Mouse (Mus musculus): ENCODE results near the gene Mpl. TPM values are rescaled to one million over a fixed set of nuclear protein-coding genes. Genes with fewer than 3 reads are reported as not detected.

Gene Mpl
- polyA plus RNA-seq, 1 experiment from 2014 or later: 3.7 TPM

DNA sequence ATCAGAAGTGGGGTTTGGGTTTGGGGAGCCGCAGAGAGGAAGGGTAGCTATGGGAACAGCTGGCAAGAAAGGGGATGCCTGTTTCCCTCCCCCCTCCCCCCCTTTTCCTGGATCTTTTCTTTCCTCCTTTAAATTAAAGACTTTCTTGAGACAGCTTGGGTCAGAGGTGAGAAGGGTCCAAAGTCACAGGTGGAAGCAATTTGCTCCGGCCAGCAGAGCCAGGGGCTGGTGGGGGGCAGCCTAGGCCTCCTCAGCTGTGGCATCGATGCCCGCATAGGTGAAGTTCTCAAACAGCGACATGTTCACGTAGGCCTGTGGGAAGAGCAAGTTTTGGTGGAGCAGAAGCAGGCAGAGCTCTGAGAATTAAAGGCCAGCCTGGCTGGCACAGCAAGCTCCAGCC lies 14.0 kb upstream of the Mpl start:
- no peaks in the 10 kb centered on the region for H3K4me1 ChIP-seq (ENCODE audit: control insufficient read depth, insufficient read depth, low read length)
- ATAC-seq (replicated peaks; ENCODE audit: insufficient number of reproducible peaks, low FRiP score, low TSS enrichment): no peak
- no peaks in the 10 kb centered on the region for H3K36me3 ChIP-seq (ENCODE audit: control insufficient read depth, insufficient read depth, low read length)
- WGBS (ENCODE audit: insufficient replicate concordance): 86% methylated on average over 6 of the region's 6 CpGs
- no peak overlapping the region for H3K4me3 ChIP-seq (ENCODE audit: low read depth, low read length)
- no peaks in the 10 kb centered on the region for H3K27me3 ChIP-seq (ENCODE audit: control insufficient read depth, insufficient read depth, low read length)
- H3K4me2 ChIP-seq: no peak overlapping the region
- no peak overlapping the region for H3K27ac ChIP-seq (ENCODE audit: low read depth, low read length)
- H3K9me3 ChIP-seq (replicated peaks; ENCODE audit: control insufficient read depth, low read length): no peaks in the 10 kb centered on the region
- H3K9ac ChIP-seq (ENCODE audit: low read depth, low read length): no peak overlapping the region

DNA sequence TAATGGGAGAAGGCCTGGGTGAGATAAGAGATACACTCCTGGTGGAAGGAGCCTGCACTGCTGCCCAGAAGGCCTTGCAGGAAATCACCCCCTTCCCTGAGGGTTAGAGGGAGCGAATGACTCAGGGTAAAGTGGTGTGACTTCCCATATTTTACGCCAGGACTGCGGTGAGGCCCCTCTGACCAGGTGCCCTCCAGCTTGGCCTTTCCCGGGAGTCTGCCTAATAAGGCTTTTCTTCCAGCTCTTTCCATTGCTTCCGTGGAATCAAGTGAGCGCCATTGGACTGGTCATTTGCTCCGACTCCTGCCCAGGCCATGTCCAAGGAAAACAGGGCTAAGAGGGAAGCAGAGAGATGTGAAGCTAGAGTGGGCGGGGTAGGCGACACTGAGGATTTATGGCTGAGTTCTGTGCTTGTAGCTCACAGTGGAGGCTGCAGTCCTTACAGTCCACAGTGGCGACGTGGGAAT lies 8.4 kb upstream of the Mpl start:
- Histone ChIP-seq H3K36me3 (ENCODE audit: control insufficient read depth, insufficient read depth, low read length) (no peaks in the 10 kb centered on the region), H3K4me3 (ENCODE audit: low read depth, low read length) (no peak overlapping the region), H3K9ac (ENCODE audit: low read depth, low read length) (no peak overlapping the region), H3K9me3 (replicated peaks; ENCODE audit: control insufficient read depth, low read length) (no peaks in the 10 kb centered on the region), H3K27ac (ENCODE audit: low read depth, low read length) (peak overlapping the region; percentile 62; the same call in 1 of the 2 replicates), H3K4me2 (no peak overlapping the region), H3K27me3 (ENCODE audit: control insufficient read depth, insufficient read depth, low read length) (no peaks in the 10 kb centered on the region), H3K4me1 (ENCODE audit: control insufficient read depth, insufficient read depth, low read length) (no peaks in the 10 kb centered on the region)
- no peak; the same call in 1 of the 2 replicates for ATAC-seq (replicated peaks; ENCODE audit: insufficient number of reproducible peaks, low FRiP score, low TSS enrichment)
- 32% methylated on average over 11 of the region's 11 CpGs for WGBS (ENCODE audit: insufficient replicate concordance)

DNA sequence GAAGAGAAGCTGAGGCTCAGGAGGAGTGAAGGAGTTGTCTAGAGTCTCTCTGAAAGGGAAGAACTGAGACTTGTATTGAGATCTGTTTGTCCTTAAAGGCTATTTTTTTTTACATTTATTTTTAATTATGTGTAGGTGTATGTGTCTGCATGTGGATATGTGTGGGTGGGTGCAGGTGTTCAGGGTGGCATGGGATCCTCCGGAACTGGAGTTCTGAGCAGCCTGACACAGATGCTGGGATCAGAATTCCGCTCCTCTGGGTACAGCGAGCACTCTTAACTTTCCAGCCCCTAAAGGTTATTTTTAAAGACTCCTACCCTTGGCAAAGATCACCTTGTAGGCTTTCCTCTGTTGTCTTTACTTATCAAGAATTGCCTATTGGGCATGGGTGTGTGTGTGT lies 7.6 kb upstream of the Mpl start:
- Histone ChIP-seq H3K4me1 (ENCODE audit: control insufficient read depth, insufficient read depth, low read length) (no peaks in the 10 kb centered on the region), H3K27me3 (ENCODE audit: control insufficient read depth, insufficient read depth, low read length) (no peaks in the 10 kb centered on the region), H3K36me3 (ENCODE audit: control insufficient read depth, insufficient read depth, low read length) (no peaks in the 10 kb centered on the region), H3K4me2 (no peak overlapping the region), H3K27ac (ENCODE audit: low read depth, low read length) (no peak overlapping the region), H3K9me3 (replicated peaks; ENCODE audit: control insufficient read depth, low read length) (no peaks in the 10 kb centered on the region), H3K9ac (ENCODE audit: low read depth, low read length) (no peak overlapping the region), H3K4me3 (ENCODE audit: low read depth, low read length) (no peak overlapping the region)
- WGBS (ENCODE audit: insufficient replicate concordance): 70% methylated on average over 3 of the region's 3 CpGs
- no peak for ATAC-seq (replicated peaks; ENCODE audit: insufficient number of reproducible peaks, low FRiP score, low TSS enrichment)

DNA sequence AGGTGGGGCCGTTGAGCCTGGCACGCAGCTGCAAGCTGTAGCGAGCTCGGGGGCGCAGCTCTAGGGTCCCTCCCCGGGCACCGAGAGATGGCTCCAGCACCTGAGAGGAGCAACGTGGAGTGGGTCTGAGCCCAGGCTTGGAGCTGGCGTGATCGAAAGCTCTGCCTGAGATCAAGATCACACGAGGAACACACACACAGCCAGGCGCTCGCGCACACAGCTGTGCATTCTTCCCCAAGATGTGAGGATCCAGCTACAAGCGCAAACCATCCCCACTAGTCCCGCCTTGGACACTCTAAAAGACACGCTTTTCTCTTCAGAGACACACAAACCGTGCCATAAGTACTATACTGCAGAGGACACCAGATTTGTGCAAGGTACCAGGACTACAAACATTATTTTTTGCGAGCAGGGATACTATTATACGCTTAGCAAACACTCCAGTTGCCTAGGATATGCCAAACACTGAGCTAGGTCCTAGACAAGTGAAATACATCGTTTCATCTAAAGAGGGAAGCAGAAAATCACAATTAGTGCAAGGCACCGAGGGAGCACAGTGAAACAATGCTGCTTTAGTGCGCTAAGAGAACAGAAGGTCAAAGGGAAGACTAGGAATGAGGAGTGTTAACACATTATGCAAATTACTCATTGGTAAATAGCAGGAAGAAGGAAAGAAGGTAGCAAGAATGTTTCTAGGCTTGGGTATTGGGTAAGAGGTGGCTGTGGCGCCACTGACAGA lies 10.7 kb downstream of the Mpl start:
- Histone ChIP-seq H3K4me1 (ENCODE audit: control insufficient read depth, insufficient read depth, low read length) (peaks cover 7% of the 10 kb centered on the region; the same call in 1 of the 2 replicates), H3K36me3 (ENCODE audit: control insufficient read depth, insufficient read depth, low read length) (no peaks in the 10 kb centered on the region), H3K9me3 (replicated peaks; ENCODE audit: control insufficient read depth, low read length) (no peaks in the 10 kb centered on the region), H3K4me3 (ENCODE audit: low read depth, low read length) (peak overlapping the region; percentile 26), H3K27me3 (ENCODE audit: control insufficient read depth, insufficient read depth, low read length) (no peaks in the 10 kb centered on the region), H3K9ac (ENCODE audit: low read depth, low read length) (peak overlapping the region; percentile 40), H3K4me2 (peak overlapping the region; percentile 61), H3K27ac (ENCODE audit: low read depth, low read length) (no peak overlapping the region)
- peak; percentile 24; the same call in 1 of the 2 replicates for ATAC-seq (replicated peaks; ENCODE audit: insufficient number of reproducible peaks, low FRiP score, low TSS enrichment)
- 33% methylated on average over 24 of the region's 24 CpGs for WGBS (ENCODE audit: insufficient replicate concordance)

DNA sequence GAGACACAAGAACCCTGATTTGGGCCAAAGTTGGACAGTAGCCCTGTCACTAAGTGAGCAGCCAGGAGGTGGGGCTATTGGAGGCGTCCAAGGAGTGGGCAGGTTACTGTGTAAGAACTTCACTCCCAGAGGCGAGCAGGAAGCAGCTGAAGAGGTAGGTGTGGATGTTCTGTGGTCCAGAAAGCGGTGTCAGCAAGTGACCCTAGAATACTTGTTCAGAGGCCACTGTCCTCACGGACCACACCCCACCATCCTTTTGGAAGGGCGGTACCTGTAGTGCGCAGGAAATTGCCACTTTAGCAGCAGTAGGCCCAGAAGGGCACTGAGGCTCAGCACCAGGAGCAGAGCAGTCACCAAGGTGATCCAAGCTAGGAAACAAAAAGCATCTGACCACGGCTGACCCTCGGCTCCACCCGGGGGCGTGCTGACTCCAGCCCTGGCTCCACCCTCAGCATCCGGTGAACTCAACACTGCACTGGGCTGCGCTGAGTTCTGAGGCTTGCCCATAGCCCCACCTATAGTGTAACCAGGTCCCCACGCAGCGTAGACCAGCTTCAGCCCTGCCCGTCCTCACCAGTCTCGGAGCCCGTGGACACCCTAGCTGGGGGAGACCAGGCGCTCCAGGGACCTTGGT lies 11.4 kb downstream of the Mpl start:
- Histone ChIP-seq H3K9ac (ENCODE audit: low read depth, low read length) (peak overlapping the region; percentile 40), H3K27me3 (ENCODE audit: control insufficient read depth, insufficient read depth, low read length) (no peaks in the 10 kb centered on the region), H3K4me3 (ENCODE audit: low read depth, low read length) (peak overlapping the region; percentile 26), H3K4me1 (ENCODE audit: control insufficient read depth, insufficient read depth, low read length) (peaks cover 7% of the 10 kb centered on the region; the same call in 1 of the 2 replicates), H3K36me3 (ENCODE audit: control insufficient read depth, insufficient read depth, low read length) (no peaks in the 10 kb centered on the region), H3K4me2 (peak overlapping the region; percentile 61), H3K27ac (ENCODE audit: low read depth, low read length) (no peak overlapping the region), H3K9me3 (replicated peaks; ENCODE audit: control insufficient read depth, low read length) (no peaks in the 10 kb centered on the region)
- 23% methylated on average over 18 of the region's 18 CpGs for WGBS (ENCODE audit: insufficient replicate concordance)
- ATAC-seq (replicated peaks; ENCODE audit: insufficient number of reproducible peaks, low FRiP score, low TSS enrichment): peak; percentile 68

DNA sequence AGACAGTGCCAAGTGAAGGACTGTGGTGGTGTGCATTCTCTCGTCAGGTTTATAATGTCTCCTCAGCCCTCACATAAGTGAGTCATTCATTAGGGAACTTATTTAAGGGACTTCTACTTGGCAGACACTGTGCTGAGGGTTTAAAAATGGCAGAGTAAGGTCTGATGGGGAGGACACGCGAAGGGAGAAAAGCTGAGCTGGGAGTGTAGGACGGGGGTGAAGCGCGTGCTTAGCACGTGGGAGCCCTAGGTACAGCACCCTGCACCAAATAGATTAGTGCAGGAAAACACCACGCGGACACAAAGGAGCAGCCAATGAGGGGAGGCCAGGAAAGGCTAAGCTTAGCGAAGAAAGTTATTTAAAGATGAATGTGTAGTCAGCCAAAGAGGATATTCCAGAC lies 12.2 kb downstream of the Mpl start:
- 79% methylated on average over 10 of the region's 10 CpGs for WGBS (ENCODE audit: insufficient replicate concordance)
- no peaks in the 10 kb centered on the region for H3K27me3 ChIP-seq (ENCODE audit: control insufficient read depth, insufficient read depth, low read length)
- no peak overlapping the region for H3K27ac ChIP-seq (ENCODE audit: low read depth, low read length)
- no peak overlapping the region for H3K4me2 ChIP-seq
- no peak overlapping the region for H3K4me3 ChIP-seq (ENCODE audit: low read depth, low read length)
- H3K9me3 ChIP-seq (replicated peaks; ENCODE audit: control insufficient read depth, low read length): no peaks in the 10 kb centered on the region
- no peak for ATAC-seq (replicated peaks; ENCODE audit: insufficient number of reproducible peaks, low FRiP score, low TSS enrichment)
- H3K9ac ChIP-seq (ENCODE audit: low read depth, low read length): no peak overlapping the region
- peaks cover 7% of the 10 kb centered on the region; the same call in 1 of the 2 replicates for H3K4me1 ChIP-seq (ENCODE audit: control insufficient read depth, insufficient read depth, low read length)
- H3K36me3 ChIP-seq (ENCODE audit: control insufficient read depth, insufficient read depth, low read length): no peaks in the 10 kb centered on the region

DNA sequence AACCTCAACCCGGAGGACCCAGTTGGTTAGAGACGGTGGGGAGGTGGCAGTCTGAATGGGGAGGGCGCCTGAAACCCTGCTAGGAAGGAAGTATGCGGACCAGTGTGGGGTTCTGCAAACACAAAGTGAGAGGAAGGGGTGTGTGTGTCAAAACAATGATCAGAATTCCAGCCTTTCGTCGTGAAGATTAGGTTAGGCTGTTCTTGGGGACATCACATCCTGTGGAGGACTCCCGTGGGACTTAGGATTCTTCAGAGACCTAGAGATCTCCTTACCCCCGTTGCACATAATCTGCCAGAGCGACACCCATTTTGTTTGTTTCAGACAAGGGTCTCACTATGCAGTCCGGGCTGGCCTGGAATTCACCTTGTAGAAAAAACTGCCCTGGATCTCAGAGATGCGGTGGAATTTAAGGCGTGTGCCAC lies 19.5 kb downstream of the Mpl start:
- H3K27ac ChIP-seq (ENCODE audit: low read depth, low read length): peak overlapping the region; percentile 91
- H3K36me3 ChIP-seq (ENCODE audit: control insufficient read depth, insufficient read depth, low read length): peaks cover 9% of the 10 kb centered on the region; the same call in 1 of the 2 replicates
- peak overlapping the region; percentile 91 for H3K9ac ChIP-seq (ENCODE audit: low read depth, low read length)
- H3K4me1 ChIP-seq (ENCODE audit: control insufficient read depth, insufficient read depth, low read length): peaks cover 30% of the 10 kb centered on the region
- no peaks in the 10 kb centered on the region for H3K9me3 ChIP-seq (replicated peaks; ENCODE audit: control insufficient read depth, low read length)
- peak overlapping the region; percentile 97 for H3K4me2 ChIP-seq
- H3K4me3 ChIP-seq (ENCODE audit: low read depth, low read length): peak overlapping the region; percentile 81
- 0 out of 2 replicates have a peak, but pooled peaks have one; percentile 40 for ATAC-seq (replicated peaks; ENCODE audit: insufficient number of reproducible peaks, low FRiP score, low TSS enrichment)
- no peaks in the 10 kb centered on the region for H3K27me3 ChIP-seq (ENCODE audit: control insufficient read depth, insufficient read depth, low read length)
- WGBS (ENCODE audit: insufficient replicate concordance): 9% methylated on average over 12 of the region's 12 CpGs

DNA sequence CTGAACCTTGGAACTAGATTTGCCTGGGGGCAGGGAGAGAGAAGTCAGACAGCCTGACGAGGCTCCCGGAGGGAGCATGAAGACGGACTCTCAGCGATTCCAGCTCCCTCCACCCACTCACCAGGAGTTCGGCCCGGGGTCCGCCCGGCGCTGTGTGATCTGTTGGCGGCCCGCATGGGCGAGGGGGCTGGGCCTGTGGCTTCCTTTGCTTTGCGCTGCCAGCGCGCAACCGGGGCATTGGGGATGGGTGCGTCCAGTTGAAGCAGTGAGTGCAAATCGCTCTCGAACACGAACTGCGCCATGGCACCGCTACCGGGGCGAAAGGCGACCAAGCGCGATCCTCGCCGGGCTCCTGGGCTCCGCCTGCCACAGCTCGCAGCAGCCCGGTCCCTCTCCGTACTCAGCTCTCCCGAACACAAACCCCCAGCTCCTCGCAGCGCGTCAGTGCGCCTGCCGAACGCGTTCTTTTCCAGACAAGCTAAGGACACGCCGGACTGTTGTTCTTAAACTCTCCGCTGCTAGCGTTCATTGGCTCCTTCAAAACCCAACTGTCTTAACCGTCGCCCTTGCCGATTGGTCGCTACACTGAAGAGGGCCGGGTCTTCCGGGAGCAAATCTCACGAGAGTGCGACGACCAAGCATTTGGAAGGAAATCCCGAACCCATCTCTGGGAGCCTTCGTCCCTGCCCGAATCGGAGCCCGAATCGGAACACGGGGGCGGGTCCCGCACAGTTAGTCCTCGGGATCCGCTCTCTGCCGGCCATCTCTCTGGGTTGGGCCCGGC lies 20.3 kb downstream of the Mpl start, which contains the start of gene Cdc20:
Gene Cdc20 (minus strand): TSS at position 533 of the 784 bp plus-strand sequence.
- Histone ChIP-seq H3K4me1 (ENCODE audit: control insufficient read depth, insufficient read depth, low read length) (peaks cover 30% of the 10 kb centered on the region), H3K4me3 (ENCODE audit: low read depth, low read length) (peak within 1 kb of the TSS; percentile 81), H3K27me3 (ENCODE audit: control insufficient read depth, insufficient read depth, low read length) (no peaks in the 10 kb centered on the region), H3K4me2 (peak within 1 kb of the TSS; percentile 97), H3K27ac (ENCODE audit: low read depth, low read length) (peak within 1 kb of the TSS; percentile 91), H3K9me3 (replicated peaks; ENCODE audit: control insufficient read depth, low read length) (no peaks in the 10 kb centered on the region), H3K9ac (ENCODE audit: low read depth, low read length) (peak within 1 kb of the TSS; percentile 91), H3K36me3 (ENCODE audit: control insufficient read depth, insufficient read depth, low read length) (peaks cover 13% of the 10 kb centered on the region; the same call in 1 of the 2 replicates)
- under 1% methylated on average over 67 of the region's 67 CpGs for WGBS (ENCODE audit: insufficient replicate concordance)
- ATAC-seq (replicated peaks; ENCODE audit: insufficient number of reproducible peaks, low FRiP score, low TSS enrichment): peak; percentile 91
